Mouse (Mus musculus) cerebellum, adult 8-10 months (tissue): Measurements from ENCODE around the gene Gpr6.

Source experiments
- DNase-seq: peaks from one replicate; pipeline ENCODE4 v3.0.0; 2022

Gpr6 gene

GRCm38 (mm10) chr10:41072116-41072515 lies at the start of gene Gpr6:
Gene Gpr6, minus strand, starts transcription at chr10:41072285.
- peak; percentile 22 for DNase-seq

DNA sequence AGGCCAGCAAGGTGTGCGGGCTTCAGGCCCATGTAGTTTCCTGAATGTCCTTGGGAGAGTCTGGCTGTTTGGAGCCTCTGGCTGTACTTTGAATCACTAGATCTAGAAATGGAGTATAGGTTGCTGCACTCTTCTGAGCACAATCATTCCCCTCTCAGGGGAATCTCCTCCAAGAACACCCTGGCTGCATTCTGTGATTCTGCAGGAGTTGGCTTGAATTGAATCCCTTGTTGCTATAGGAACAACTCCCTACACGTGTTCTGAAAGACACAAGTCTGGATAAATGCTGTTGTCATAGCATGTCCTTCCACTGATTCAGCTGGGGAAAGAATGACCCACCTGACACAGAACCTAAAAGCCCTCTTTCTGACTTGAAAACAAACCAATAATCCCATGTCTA lies 28.0 kb upstream of the Gpr6 start:
- DNase-seq: no peak

DNA sequence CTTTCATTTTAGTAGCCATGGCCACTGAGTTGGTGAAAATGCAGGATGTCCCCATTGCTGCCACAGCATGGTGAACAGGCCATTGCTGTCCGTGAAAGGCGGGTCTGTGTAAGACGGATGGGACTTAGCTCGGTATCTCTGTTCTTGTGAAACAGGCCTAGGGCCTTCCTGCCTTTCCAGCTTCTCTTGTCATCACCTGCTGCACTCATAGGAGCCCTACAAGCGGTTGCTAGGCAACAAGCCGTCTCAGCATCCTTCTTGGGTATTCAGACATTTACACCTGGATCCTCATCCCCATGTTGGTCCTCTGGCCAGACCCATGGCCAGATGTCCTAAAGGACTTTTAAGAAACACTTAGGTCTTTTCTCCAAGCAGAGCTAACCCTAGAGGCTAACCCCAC lies 26.1 kb upstream of the Gpr6 start:
- no peak for DNase-seq

- DNase-seq: no peak
These were observed 16.8 kb upstream of the Gpr6 start for GRCm38 (mm10) chr10:41088852-41089251.

DNA sequence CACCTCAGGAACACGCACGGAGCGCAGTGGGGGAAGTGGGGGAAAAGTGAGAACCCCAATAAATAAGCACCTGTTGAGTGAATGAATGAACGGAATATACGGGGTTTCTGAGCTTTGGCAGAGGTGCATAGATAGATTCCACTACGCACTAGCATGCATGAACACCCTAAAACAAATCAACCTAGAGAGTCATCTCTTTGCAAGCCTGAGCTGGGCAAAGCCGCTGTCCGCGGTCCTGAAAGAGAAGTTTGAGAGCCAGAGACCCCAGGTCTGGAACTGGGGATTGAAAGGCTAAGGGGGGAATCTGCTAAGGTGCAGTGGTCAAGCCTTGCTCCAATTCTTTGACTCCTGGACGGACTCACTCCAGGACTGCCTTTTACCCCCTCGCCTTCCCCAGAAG lies 389 bp downstream of the Gpr6 start:
- no peak for DNase-seq

- DNase-seq: peak; percentile 36
These were observed 1.1 kb downstream of the Gpr6 start for GRCm38 (mm10) chr10:41070693-41071651.

DNA sequence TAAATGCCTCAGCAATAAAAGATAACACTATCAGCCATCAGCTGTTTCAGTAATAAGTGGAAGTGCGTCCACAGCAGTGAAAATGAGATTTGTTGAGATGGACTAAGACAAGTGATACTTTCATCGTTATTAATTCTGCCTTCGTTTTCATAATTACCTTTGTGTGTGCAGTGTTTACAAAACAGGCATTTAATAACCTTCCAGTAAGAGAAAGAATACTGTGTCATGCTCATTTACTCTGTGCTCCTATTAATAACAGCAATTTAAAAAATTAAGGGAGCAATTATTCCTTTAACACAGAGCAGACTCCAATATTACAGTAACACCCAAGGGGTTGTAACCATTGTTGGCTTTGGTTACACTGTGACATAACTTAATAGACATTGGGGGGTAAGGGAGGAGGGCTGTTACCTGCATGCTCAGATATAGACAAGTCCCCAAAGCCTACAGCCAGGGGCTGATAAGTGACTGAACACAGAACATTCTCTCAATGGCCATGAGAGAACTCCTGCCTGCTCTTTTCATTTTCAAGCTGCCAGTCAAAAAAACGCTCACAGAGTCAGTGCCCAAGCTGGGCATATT lies 11.7 kb downstream of the Gpr6 start:
- DNase-seq: no peak

- no peak for DNase-seq
These were observed 16.5 kb downstream of the Gpr6 start for GRCm38 (mm10) chr10:41055581-41055980.

GRCm38 (mm10) chr10:41054005-41054404 lies 18.1 kb downstream of the Gpr6 start:
- DNase-seq: no peak

- DNase-seq: no peak
These were observed 29.8 kb downstream of the Gpr6 start for GRCm38 (mm10) chr10:41042272-41042671.

GRCm38 (mm10) chr10:41041478-41041877 lies 30.6 kb downstream of the Gpr6 start:
- DNase-seq: no peak

DNA sequence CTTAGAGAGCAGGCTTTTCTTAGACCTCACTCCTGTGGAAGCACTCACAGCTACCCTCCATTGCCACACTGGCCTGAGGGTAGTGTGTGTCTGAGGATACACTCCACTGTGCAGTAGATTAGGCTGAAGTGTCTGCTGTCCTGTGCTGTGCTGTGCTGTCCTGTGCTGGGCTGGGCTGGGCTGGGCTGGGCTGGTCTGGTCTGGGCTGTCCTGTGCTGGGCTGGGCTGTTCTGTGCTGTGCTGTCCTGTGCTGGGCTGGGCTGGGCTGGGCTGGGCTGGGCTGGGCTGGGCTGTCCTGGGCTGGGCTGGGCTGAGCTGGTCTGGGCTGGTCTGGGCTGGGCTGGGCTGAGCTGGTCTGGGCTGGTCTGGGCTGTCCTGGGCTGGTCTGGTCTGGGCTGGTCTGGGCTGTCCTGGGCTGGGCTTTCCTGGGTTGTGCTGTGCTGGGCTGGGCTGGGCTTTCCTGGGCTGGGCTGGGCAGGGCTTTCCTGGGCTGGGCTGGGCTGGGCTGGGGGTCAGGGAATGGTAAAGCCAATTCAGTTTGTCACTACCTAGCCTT lies 31.5 kb downstream of the Gpr6 start:
- DNase-seq: no peak

GRCm38 (mm10) chr10:41038476-41038875 lies 33.6 kb downstream of the Gpr6 start:
- DNase-seq: no peak

DNA sequence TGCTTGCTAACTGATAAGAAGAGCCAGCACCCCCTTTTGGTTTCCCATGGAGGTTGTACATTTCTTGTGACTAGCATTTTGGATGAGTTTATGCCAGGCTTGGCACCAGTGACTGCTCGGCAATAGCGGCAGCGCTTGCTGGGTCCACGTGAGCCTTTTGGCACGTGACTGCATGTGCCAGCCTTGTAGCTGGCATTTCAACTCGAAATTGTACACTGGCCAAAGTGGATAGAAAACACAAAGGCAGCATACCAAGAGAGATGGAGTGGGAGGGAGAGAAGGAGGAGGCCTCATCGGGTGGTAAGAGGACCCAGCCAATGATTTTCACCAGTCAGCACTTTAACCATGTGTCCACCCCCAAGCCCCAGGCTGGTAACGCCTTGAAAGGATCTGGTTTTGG lies 34.4 kb downstream of the Gpr6 start:
- peak; percentile 10 for DNase-seq

- DNase-seq: no peak
These were observed 39.3 kb downstream of the Gpr6 start for GRCm38 (mm10) chr10:41032811-41033210.

- no peak for DNase-seq
These were observed 47.2 kb downstream of the Gpr6 start for GRCm38 (mm10) chr10:41024860-41025259.

- no peak for DNase-seq
These were observed 47.7 kb downstream of the Gpr6 start for GRCm38 (mm10) chr10:41024406-41024805.

DNA sequence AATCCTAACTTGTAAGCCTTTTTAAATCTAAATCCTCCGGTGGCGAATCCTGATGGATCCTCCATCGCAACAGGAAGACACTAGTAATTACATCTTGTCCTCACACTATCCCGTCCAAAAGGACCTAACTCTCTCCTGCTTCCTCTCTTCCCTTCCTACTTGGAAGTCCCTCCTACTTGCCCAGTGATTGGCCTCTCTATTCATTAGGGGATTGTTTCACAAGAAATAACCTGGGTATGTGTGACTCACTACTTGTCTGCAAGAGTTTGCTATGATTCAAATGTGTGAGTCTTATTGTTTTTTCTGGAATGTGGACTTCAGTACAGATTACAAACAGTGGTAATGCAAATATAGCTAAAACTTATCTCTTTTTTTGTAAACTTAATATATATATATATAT lies 49.9 kb downstream of the Gpr6 start:
- DNase-seq: no peak
